Mouse (Mus musculus): ENCODE measurements around the gene Shisa5. TPM values are rescaled to one million over a fixed set of nuclear protein-coding genes. Genes with fewer than 3 reads are reported as not detected.
A peak's percentile ranks its signal among the peaks of the same experiment; 100 is the strongest.

The Shisa5 gene
- polyA plus RNA-seq, 1 experiment from 2014 or later, result 35.6 TPM

DNA sequence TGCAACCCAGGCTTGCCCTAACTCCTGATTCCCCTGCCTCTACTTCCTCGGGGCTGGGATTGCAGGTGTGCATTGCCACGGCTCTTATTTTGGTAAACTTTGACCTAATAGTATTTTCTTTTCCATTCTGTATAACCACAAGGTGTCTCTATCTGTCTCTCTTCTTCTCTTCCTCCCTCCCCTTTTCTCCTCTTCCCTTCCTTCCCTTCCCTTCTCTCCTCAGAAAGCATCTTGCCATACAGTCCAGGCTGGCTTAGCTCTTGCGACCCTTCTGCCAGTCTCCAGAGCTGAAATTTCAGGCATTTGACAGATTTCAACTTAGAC is 12.3 kb downstream of the Shisa5 start:
- Histone ChIP-seq H3K9ac (no peak overlapping the region), H3K4me1 (peaks cover 12% of the 10 kb centered on the region), H3K4me3 (replicated peaks) (no peak overlapping the region), H3K9me3 (no peaks in the 10 kb centered on the region), H3K4me2 (no peak overlapping the region), H3K36me3 (replicated peaks) (no peaks in the 10 kb centered on the region), H3K27ac (no peak overlapping the region), H3K27me3 (no peaks in the 10 kb centered on the region)
- ATAC-seq (ENCODE audit: low FRiP score), result no peak
- 83% methylated on average over 3 of the region's 3 CpGs for WGBS

DNA sequence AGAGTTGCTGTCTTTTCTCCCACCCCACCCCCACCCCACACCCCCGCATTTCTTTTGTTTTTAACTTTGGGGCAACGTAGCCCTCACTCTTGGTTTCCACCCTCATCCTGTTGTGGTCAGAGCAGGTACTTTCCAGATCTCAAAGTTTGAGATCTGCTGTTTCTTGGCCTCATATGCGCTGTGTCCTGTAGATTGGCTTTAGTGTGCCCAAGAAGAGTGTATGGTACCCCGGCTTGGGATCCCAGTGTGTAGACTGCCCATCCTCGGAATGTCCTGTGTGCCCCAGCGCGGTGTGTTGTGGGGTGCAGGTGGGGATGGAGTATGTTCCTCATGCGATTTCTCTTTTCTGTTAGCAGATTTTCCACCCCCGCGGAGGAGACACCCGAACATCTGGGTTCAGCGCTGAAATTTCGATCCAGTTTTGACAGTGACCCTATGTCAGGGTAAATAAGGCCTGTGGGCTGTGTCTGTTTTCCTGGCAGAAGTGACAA is 12.7 kb downstream of the Shisa5 start:
- Histone ChIP-seq H3K27ac (no peak overlapping the region), H3K4me2 (no peak overlapping the region), H3K4me3 (replicated peaks) (no peak overlapping the region), H3K27me3 (no peaks in the 10 kb centered on the region), H3K36me3 (replicated peaks) (no peaks in the 10 kb centered on the region), H3K9me3 (no peaks in the 10 kb centered on the region), H3K4me1 (peaks cover 12% of the 10 kb centered on the region), H3K9ac (no peak overlapping the region)
- no peak for ATAC-seq (ENCODE audit: low FRiP score)
- WGBS, result 89% methylated on average over 13 of the region's 13 CpGs

DNA sequence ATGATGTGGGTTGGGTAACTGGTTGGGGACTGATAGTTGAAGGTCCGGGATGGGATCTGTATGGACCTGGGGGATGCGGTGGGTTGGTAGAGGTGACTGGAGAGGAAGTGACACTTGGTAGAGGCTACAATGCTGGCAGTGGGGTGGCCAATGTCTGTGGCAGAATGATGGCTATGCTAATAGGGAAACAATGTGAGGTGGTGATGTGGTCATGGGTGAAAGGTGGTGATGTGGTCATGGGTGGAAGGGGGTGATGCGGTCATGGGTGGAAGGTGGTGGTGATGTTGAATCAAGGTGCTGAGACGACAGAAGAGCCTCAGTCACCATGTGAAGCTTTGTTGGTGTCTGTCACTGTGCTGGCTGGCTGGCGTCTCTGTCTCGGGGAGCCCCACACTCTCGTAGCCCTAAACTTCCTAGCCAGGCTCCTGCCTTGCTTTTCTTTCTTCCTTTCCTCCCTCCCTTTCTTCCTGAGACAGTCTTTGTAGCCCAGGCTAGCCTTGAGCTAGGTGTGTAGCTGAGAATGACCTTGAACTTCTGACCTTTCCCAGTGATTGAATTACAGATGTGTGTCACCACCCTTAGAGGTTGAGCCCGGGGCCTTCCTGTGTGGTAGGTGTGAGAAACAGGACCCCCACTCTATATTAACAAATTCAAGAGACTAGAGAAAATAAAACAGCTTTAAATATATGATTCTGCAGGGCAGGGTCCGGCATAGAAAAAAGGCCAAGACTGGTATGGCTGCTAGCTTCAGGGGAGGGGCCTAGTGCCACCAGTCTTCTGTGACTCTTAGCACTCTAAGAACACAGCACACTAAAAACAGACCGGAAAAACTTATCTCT is 13.5 kb downstream of the Shisa5 start:
- H3K9me3 ChIP-seq, result no peaks in the 10 kb centered on the region
- H3K4me3 ChIP-seq (replicated peaks), result no peak overlapping the region
- no peak overlapping the region for H3K9ac ChIP-seq
- no peaks in the 10 kb centered on the region for H3K27me3 ChIP-seq
- H3K36me3 ChIP-seq (replicated peaks), result peaks cover 7% of the 10 kb centered on the region
- peaks cover 12% of the 10 kb centered on the region for H3K4me1 ChIP-seq
- H3K27ac ChIP-seq, result no peak overlapping the region
- no peak for ATAC-seq (ENCODE audit: low FRiP score)
- 89% methylated on average over 10 of the region's 10 CpGs for WGBS
- no peak overlapping the region for H3K4me2 ChIP-seq

DNA sequence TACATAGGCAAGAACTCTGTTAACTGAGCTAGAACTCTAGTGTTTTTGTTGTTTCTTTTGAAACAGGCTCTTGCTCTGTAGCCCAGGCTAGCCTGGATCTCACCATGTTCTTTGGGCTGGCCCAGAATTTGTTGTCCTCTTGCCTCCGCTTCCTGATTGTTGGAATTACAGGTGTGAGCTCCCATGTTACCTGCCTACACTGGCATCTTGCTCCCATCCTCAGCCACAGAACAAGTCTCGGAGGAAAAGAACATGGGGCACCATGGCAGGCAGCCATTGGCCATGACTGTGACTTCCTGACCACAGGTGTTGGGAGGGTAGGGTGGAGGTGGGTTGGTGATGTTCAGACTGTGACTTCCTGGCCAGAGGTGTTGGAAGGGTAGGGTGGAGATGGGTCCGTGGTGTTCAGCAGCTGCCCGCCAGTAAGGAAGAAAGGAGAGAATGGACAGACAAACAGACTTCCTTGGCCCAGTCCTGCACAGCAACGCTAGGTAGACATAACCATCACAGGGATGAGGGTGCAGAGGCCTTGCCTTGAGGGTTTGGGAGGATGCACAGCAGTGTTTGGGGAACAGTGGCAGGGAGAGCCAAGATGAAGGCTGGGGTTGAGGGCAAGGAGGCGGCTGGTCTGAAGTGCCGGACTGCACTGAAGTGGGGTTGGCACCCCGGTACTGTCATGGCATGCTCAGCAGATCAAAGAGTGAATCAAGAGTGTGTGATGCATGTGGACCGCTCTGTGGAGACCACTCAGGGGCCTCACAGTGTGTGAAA is 14.3 kb downstream of the Shisa5 start:
- 85% methylated on average over 9 of the region's 9 CpGs for WGBS
- Histone ChIP-seq H3K4me2 (no peak overlapping the region), H3K9me3 (no peaks in the 10 kb centered on the region), H3K27ac (no peak overlapping the region), H3K4me1 (peaks cover 12% of the 10 kb centered on the region), H3K27me3 (no peaks in the 10 kb centered on the region), H3K4me3 (replicated peaks) (no peak overlapping the region), H3K36me3 (replicated peaks) (peaks cover 15% of the 10 kb centered on the region), H3K9ac (no peak overlapping the region)
- ATAC-seq (ENCODE audit: low FRiP score), result no peak

DNA sequence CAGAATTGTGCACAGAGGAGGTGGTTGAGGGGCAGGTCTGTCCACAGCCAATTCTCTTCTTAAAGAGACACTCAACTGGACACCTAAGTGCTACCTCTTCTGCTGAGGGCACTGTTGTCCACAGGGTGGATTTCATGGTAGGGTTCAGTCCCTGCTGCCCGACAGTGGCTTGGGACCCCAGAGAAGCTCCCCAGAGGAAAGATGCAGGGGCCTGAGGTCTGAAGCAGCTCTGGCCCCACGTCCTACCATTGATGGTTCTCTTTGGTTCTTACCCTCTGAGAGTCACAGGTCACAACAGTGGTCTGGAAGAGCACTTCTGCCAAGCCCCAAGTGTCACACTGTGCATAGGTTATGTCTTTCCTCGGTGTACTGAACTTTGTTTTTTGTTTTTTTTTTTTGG is 15.0 kb downstream of the Shisa5 start:
- WGBS, result 77% methylated on average over 3 of the region's 3 CpGs
- no peak overlapping the region for H3K4me2 ChIP-seq
- peaks cover 22% of the 10 kb centered on the region for H3K36me3 ChIP-seq (replicated peaks)
- H3K9me3 ChIP-seq, result no peaks in the 10 kb centered on the region
- H3K27me3 ChIP-seq, result no peaks in the 10 kb centered on the region
- no peak overlapping the region for H3K9ac ChIP-seq
- H3K4me1 ChIP-seq, result peaks cover 12% of the 10 kb centered on the region
- ATAC-seq (ENCODE audit: low FRiP score), result no peak
- no peak overlapping the region for H3K27ac ChIP-seq
- no peak overlapping the region for H3K4me3 ChIP-seq (replicated peaks)

DNA sequence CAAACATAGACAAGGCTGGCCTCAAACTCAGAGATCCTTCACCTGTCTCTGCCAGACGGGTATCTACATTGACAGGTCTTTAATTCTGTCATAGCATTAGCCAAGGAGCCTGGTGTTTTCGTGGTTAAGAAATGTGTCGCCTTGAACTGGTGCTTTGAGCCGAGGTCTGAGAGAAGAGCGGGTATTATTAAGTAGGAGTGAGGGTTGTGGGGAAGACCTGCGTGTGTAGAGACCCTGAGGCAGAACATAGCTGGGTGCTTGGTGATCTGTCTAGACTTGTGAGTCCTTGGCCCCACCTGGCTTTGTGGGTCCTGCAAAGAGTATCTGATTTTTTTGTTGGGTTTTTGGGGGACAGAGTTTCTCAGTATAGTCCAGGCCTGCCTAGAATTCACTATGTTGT is 15.5 kb downstream of the Shisa5 start:
- Histone ChIP-seq H3K27me3 (no peaks in the 10 kb centered on the region), H3K4me2 (no peak overlapping the region), H3K36me3 (replicated peaks) (peaks cover 27% of the 10 kb centered on the region), H3K9me3 (no peaks in the 10 kb centered on the region), H3K27ac (no peak overlapping the region), H3K4me1 (peaks cover 15% of the 10 kb centered on the region), H3K9ac (no peak overlapping the region), H3K4me3 (replicated peaks) (no peak overlapping the region)
- no peak for ATAC-seq (ENCODE audit: low FRiP score)
- WGBS, result 82% methylated on average over 6 of the region's 6 CpGs

DNA sequence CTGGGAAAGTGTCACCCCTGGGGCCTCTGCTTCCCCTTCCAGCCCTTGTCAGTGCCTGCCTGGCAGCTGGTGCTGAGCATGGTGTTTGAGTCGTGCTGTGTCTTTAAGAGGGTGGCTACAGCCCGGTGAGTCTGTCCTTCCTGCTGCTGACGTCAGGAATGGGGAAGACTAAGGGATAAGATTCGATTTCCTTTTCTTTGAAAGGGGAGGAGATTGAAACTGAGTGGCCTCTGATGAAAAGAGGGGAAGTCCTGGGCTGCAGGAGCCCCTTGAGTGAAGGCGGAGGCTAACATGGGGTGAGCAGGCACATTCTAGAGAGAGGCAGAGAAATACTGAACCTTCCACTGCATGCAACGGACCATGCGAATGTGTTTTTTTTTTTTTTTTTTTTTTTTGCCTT is 16.3 kb downstream of the Shisa5 start:
- ATAC-seq (ENCODE audit: low FRiP score), result peak; percentile 60; the same call in 1 of the 2 replicates
- H3K9ac ChIP-seq, result peak overlapping the region; percentile 29

DNA sequence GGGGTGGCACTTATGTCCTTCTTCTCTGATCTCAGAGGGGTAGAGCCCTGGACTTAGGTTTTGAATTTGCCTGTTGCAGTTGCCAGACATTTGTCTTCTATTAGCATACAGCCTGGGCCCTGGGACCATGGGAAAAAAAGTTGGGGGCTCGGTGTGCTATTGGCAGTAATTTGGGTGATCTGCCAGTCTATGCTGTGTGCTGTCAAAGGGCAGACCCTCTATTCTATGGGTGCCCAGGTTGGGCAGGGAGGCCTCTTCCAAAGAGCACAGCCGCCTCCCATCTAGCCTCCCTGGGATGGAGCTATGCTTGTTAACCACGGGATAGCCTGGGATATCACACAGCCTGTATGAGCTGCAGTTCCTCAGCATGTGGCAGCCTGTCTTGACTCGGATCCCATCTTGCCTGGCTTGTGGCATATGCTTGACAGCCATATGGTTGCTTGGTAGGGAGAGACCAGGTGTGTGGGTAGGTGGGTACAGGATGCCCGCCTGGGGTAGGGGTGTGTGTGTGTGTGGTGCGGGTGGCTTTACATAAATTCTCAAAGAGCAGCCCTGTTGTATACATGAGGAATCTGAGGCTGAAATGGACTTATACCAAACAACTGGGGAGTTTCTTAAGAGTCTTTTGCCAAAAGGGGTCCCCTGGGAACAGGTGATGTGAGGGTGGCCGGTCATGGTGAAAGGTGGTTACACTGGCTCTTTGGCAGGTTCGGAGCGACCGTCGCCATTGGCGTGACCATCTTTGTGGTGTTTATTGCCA is 17.1 kb downstream of the Shisa5 start:
- Histone ChIP-seq H3K27me3 (no peaks in the 10 kb centered on the region), H3K9ac (peak overlapping the region; percentile 29; the same call in 1 of the 2 replicates), H3K4me3 (replicated peaks) (peak overlapping the region; percentile 28; the same call in 1 of the 2 replicates), H3K4me1 (peaks cover 22% of the 10 kb centered on the region), H3K4me2 (peak overlapping the region; percentile 40), H3K36me3 (replicated peaks) (peaks cover 35% of the 10 kb centered on the region), H3K27ac (no peak overlapping the region), H3K9me3 (no peaks in the 10 kb centered on the region)
- WGBS, result 91% methylated on average over 12 of the region's 12 CpGs
- no peak for ATAC-seq (ENCODE audit: low FRiP score)

More for the DNA sequence above, 16.3 kb downstream of the Shisa5 start:
- H3K4me2 ChIP-seq, result peak overlapping the region; percentile 40
- no peaks in the 10 kb centered on the region for H3K27me3 ChIP-seq
- 7% methylated on average over 7 of the region's 7 CpGs for WGBS
- peaks cover 28% of the 10 kb centered on the region for H3K36me3 ChIP-seq (replicated peaks)
- H3K9me3 ChIP-seq, result no peaks in the 10 kb centered on the region
- peaks cover 22% of the 10 kb centered on the region for H3K4me1 ChIP-seq
- peak overlapping the region; percentile 68 for H3K27ac ChIP-seq
- H3K4me3 ChIP-seq (replicated peaks), result peak overlapping the region; percentile 28

DNA sequence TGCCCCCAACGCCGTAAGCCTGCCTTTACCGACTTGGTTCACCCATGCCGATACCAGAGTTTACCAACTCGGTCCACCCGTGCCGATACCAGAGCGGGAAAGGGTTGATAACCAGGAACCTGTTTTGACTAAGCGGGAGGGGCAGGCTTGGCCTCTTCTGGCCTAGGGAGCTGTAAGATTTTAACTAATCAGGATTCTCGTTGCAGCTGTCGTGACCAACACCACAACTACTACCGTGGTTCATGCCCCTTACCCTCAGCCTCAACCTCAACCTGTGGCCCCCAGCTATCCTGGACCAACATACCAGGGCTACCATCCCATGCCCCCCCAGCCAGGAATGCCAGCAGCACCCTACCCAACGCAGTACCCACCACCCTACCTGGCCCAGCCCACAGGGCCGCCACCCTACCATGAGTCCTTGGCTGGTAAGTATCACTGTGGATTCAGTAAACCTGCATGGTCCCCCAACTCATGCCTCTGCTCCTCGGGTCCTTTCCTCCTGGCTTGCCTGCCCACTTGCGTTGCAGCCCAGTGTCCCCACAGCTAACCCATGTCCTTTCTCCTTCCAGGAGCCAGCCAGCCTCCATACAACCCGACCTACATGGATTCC is 17.8 kb downstream of the Shisa5 start:
- H3K9me3 ChIP-seq, result no peaks in the 10 kb centered on the region
- no peak for ATAC-seq (ENCODE audit: low FRiP score)
- H3K9ac ChIP-seq, result no peak overlapping the region
- peaks cover 22% of the 10 kb centered on the region for H3K4me1 ChIP-seq
- H3K36me3 ChIP-seq (replicated peaks), result peaks cover 42% of the 10 kb centered on the region
- 93% methylated on average over 17 of the region's 17 CpGs for WGBS
- H3K27ac ChIP-seq, result no peak overlapping the region
- no peak overlapping the region for H3K4me3 ChIP-seq (replicated peaks)
- H3K27me3 ChIP-seq, result no peaks in the 10 kb centered on the region
- H3K4me2 ChIP-seq, result no peak overlapping the region

DNA sequence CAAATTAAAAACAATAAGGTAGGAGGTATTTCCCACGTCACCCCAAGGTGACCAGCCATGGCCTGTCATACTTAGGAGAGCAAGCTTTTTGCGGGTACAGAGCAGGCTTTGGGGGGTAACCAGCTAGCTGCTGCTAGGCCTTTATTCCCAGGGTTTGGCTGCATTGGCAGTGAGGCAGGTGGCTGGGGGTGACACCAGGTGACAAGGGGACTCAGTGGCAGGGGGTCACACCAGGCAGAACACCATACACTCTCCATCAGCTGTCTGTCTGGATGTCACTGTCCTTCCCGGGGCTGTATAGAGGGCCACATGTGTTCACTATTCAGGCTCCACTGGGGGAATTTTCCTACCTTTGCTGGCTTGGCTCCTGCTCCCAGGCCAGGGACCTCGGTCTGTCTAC is 18.6 kb downstream of the Shisa5 start:
- 91% methylated on average over 4 of the region's 4 CpGs for WGBS
- Histone ChIP-seq H3K4me3 (replicated peaks) (no peak overlapping the region), H3K4me2 (no peak overlapping the region), H3K9me3 (no peaks in the 10 kb centered on the region), H3K27me3 (no peaks in the 10 kb centered on the region), H3K36me3 (replicated peaks) (peaks cover 48% of the 10 kb centered on the region), H3K27ac (no peak overlapping the region), H3K4me1 (peaks cover 22% of the 10 kb centered on the region), H3K9ac (no peak overlapping the region)
- no peak for ATAC-seq (ENCODE audit: low FRiP score)

DNA sequence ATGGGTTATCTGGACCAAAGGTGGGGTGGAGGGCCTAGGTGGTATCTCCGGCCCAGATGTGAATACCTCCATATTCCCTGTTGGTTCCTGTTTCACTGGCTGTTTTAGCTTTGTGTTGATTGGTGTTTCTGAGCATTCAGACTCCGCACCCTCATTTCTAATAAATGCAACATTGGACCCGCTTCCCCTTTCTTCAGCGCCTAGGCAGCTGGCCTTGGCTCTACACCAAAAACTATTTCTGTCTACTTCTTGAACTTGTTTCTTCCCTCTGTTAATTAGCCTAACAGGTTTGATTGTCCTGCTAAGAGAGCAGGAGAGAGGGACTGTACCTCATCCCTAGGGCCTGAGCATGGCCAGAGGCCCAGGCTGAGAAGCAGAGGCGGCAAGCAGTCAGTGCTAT is 19.2 kb downstream of the Shisa5 start:
- peaks cover 54% of the 10 kb centered on the region for H3K36me3 ChIP-seq (replicated peaks)
- H3K27me3 ChIP-seq, result no peaks in the 10 kb centered on the region
- H3K4me3 ChIP-seq (replicated peaks), result no peak overlapping the region
- peaks cover 22% of the 10 kb centered on the region for H3K4me1 ChIP-seq
- H3K4me2 ChIP-seq, result no peak overlapping the region
- WGBS, result 93% methylated on average over 5 of the region's 5 CpGs
- no peak for ATAC-seq (ENCODE audit: low FRiP score)
- no peaks in the 10 kb centered on the region for H3K9me3 ChIP-seq
- H3K27ac ChIP-seq, result no peak overlapping the region
- no peak overlapping the region for H3K9ac ChIP-seq

All from forebrain, embryonic 12.5 days (tissue).